Mouse (Mus musculus) E14TG2a.4 (cell line): ENCODE measurements around the gene Ypel2.

ENCODE experiments used
- CTCF ChIP-seq: conservative IDR thresholded peaks from 2 replicates; pipeline ENCODE4 v1.5.1; 2014; ENCODE audit warnings: low read length
- POU5F1 ChIP-seq: IDR thresholded peaks from 2 replicates; pipeline ENCODE4 v1.6.1; 2014; ENCODE audit warnings: low read length, borderline replicate concordance

DNA sequence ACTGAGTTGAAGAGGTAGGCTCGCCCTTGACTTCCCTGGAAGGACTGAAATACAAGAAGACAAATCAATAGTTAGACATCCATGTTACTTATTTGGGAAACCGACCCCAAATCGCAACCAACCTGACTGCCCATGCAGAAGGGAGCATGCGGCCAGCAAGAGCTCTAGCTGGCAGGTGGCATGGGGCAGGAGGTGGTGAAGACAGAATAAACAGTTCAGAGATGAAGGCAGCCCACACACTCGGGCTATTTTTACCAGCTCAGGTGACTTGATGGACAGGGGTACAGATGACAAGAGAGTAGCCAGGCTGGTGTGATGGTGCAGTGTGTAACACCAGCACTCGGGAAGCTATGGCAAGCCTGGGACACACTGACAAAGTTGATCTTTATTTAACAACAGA is 47.6 kb downstream of the Ypel2 start:
- TF ChIP-seq CTCF (no peak), POU5F1 (no peak)
